Comparison of ENCODE assay signal across 8 mouse cellular contexts in genomic region chrX:48257011-48257410, GRCm38 (mm10). TPM values are rescaled to one million over a fixed set of nuclear protein-coding genes. Genes with fewer than 3 reads are reported as not detected.
DNase-seq lines count a peak whose midpoint lies in the region; ATAC-seq and TF ChIP-seq lines count a peak whose summit lies in the region.

No protein-coding gene starts in this region.

- H3K27me3 ChIP-seq in kidney, adult 2 months (replicated peaks; ENCODE audit: control insufficient read depth, insufficient read depth, low read length) = no peaks in the 10 kb centered on the region
- H3K27me3 ChIP-seq in hindbrain, embryonic 14.5 days (ENCODE audit: control insufficient read depth, insufficient read depth, low read length) = no peaks in the 10 kb centered on the region
- no peaks in the 10 kb centered on the region for H3K27me3 ChIP-seq in midbrain, embryonic 12.5 days

- H3K36me3 ChIP-seq in kidney, adult 2 months (ENCODE audit: control insufficient read depth, insufficient read depth, low read length) = no peaks in the 10 kb centered on the region
- no peaks in the 10 kb centered on the region; the same call in 1 of the 2 replicates for H3K36me3 ChIP-seq in hindbrain, embryonic 14.5 days (replicated peaks; ENCODE audit: control insufficient read depth, insufficient read depth)
- H3K36me3 ChIP-seq in midbrain, embryonic 12.5 days = 0 out of 2 replicates have a peak, but pooled peaks cover 4% of the 10 kb centered on the region

- no peak for DNase-seq in kidney, adult 2 months
- no peak for DNase-seq in kidney, adult 9 months
- DNase-seq in hindbrain, embryonic 14.5 days (ENCODE audit: low spot score) = no peak
- DNase-seq in left cerebral cortex, adult 18-20 months (ENCODE audit: low spot score in 2 of 2) = no peak
- no peak for DNase-seq in right cerebral cortex, postnatal 36 days (ENCODE audit: low spot score in 2 of 2)

- peak overlapping the region; percentile 41 for H3K9ac ChIP-seq in hindbrain, embryonic 14.5 days
- H3K9ac ChIP-seq in midbrain, embryonic 12.5 days (replicated peaks) = peak overlapping the region; percentile 54

- H3K27ac ChIP-seq in kidney, adult 2 months (ENCODE audit: insufficient read depth, low read depth, low read length) = 0 out of 2 replicates have a peak overlapping the region, but pooled peaks have one; percentile 16
- peak overlapping the region; percentile 78 for H3K27ac ChIP-seq in brown adipose tissue, adult 24 weeks (replicated peaks; ENCODE audit: low read depth, low read length)
- no peak overlapping the region for H3K27ac ChIP-seq in hindbrain, embryonic 14.5 days
- H3K27ac ChIP-seq in midbrain, embryonic 12.5 days (replicated peaks) = no peak overlapping the region

- H3K4me3 ChIP-seq in kidney, adult 2 months (ENCODE audit: insufficient read depth, low read depth, low read length) = peak overlapping the region; percentile 74
- peak overlapping the region; percentile 76 for H3K4me3 ChIP-seq in brown adipose tissue, adult 24 weeks (ENCODE audit: insufficient read depth, low read depth, low read length)
- H3K4me3 ChIP-seq in hindbrain, embryonic 14.5 days (replicated peaks; ENCODE audit: low read length) = peak overlapping the region; percentile 46
- peak overlapping the region; percentile 49 for H3K4me3 ChIP-seq in midbrain, embryonic 12.5 days

- peak overlapping the region; percentile 57 for H3K4me2 ChIP-seq in hindbrain, embryonic 14.5 days (replicated peaks)
- H3K4me2 ChIP-seq in midbrain, embryonic 12.5 days (replicated peaks) = peak overlapping the region; percentile 54

- WGBS in kidney, adult 2 months = under 1% methylated on average over 16 of the region's 16 CpGs
- WGBS in hindbrain, embryonic 14.5 days = 16% methylated on average over 16 of the region's 16 CpGs
- WGBS in midbrain, embryonic 12.5 days = 19% methylated on average over 16 of the region's 16 CpGs

- no peaks in the 10 kb centered on the region for H3K4me1 ChIP-seq in kidney, adult 2 months (ENCODE audit: control insufficient read depth, insufficient read depth, low read length)
- no peaks in the 10 kb centered on the region for H3K4me1 ChIP-seq in brown adipose tissue, adult 24 weeks (ENCODE audit: control insufficient read depth, insufficient read depth, insufficient read length, low read length)
- H3K4me1 ChIP-seq in hindbrain, embryonic 14.5 days (replicated peaks; ENCODE audit: control insufficient read depth, insufficient read depth, low read length) = no peaks in the 10 kb centered on the region
- no peaks in the 10 kb centered on the region for H3K4me1 ChIP-seq in midbrain, embryonic 12.5 days

- no peak for TF ChIP-seq CTCF in kidney, adult 2 months (conservative IDR thresholded peaks at IDR 0.05; ENCODE audit: insufficient read depth, insufficient read length, low read depth, low read length)

- TF ChIP-seq POLR2A in kidney, adult 2 months (IDR thresholded peaks at IDR 0.05; ENCODE audit: low read depth, low read length) = no peak

- H3K9me3 ChIP-seq in hindbrain, embryonic 14.5 days (ENCODE audit: control insufficient read depth, low read length) = no peaks in the 10 kb centered on the region
- no peaks in the 10 kb centered on the region for H3K9me3 ChIP-seq in midbrain, embryonic 12.5 days

- ATAC-seq in hindbrain, embryonic 14.5 days (ENCODE audit: low FRiP score) = no peak
- no peak for ATAC-seq in midbrain, embryonic 12.5 days (ENCODE audit: low FRiP score, low read depth)
- no peak for ATAC-seq in cerebellum, adult (ENCODE audit: insufficient number of reproducible peaks, low FRiP score, low TSS enrichment)

RNA-seq across cellular contexts. Expression of gene Utp14a, which starts 0.3 kb away (rescaled TPM):
- polyA plus RNA-seq in kidney, adult 2 months (2012; rRNA removed) = 1.6 and 2.4 TPM in 2 replicates
- 5.1 and 5.6 TPM in 2 replicates for polyA plus RNA-seq in brown adipose tissue, adult 24 weeks (2012; ENCODE audit: insufficient read depth, insufficient read length, missing spikeins)
- polyA plus RNA-seq in hindbrain, embryonic 14.5 days (2014; fragmentation: Nextera tagmentation; extraction: Ambion mirVana) = 15.1 and 16.0 TPM in 2 replicates
- polyA plus RNA-seq in midbrain, embryonic 12.5 days (2016; fragmentation: Nextera tagmentation; extraction: Ambion mirVana) = 18.4 and 22.9 TPM in 2 replicates
- 10 to 100 TPM; 16.2 to 16.8 TPM for total RNA-seq in left cerebral cortex, adult 18-20 months (2021)

RNA-seq across cellular contexts. Expression of gene Zdhhc9, which starts 48.3 kb away (rescaled TPM):
- polyA plus RNA-seq in kidney, adult 2 months (2012; rRNA removed) = 75.7 and 77.0 TPM in 2 replicates
- 8.3 and 12.0 TPM in 2 replicates for polyA plus RNA-seq in brown adipose tissue, adult 24 weeks (2012; ENCODE audit: insufficient read depth, insufficient read length, missing spikeins)
- polyA plus RNA-seq in hindbrain, embryonic 14.5 days (2014; fragmentation: Nextera tagmentation; extraction: Ambion mirVana) = 9.7 and 10.3 TPM in 2 replicates
- polyA plus RNA-seq in midbrain, embryonic 12.5 days (2016; fragmentation: Nextera tagmentation; extraction: Ambion mirVana) = 5.9 and 6.2 TPM in 2 replicates
- total RNA-seq in left cerebral cortex, adult 18-20 months (2021) = 10 to 100 TPM; 44.0 to 45.8 TPM

Comparison
In these comparisons a context has a peak if more than half of its experiments do, and no peak if none do; other contexts are left out.
1. H3K27ac ChIP-seq: peak in kidney, adult 2 months (single experiment) and brown adipose tissue, adult 24 weeks (single experiment); none in hindbrain, embryonic 14.5 days (single experiment) and midbrain, embryonic 12.5 days (single experiment).
2. Peak in every context shown above with its lines, with median percentiles within 50 percentile points of each other: H3K4me3 ChIP-seq.